ENCODE assay signal across 8 mouse cellular contexts in genomic region chr5:137656977-137657376, GRCm38 (mm10). TPM values are rescaled to one million over a fixed set of nuclear protein-coding genes. Genes with fewer than 3 reads are reported as not detected.
DNase-seq lines count a peak whose midpoint lies in the region; ATAC-seq and TF ChIP-seq lines count a peak whose summit lies in the region.

No protein-coding gene starts in this region.

- DNase-seq in adrenal gland, postnatal 36 days = peak; percentile 72 to 83
- DNase-seq in heart, postnatal 10 days = peak; percentile 85 to 90
- peak; percentile 75 to 83 for DNase-seq in kidney, postnatal 4 days
- DNase-seq in thymus, postnatal 4 days = peak; percentile 70

- H3K4me1 ChIP-seq in E14TG2a.4 (replicated peaks; ENCODE audit: low read depth, low read length) = peaks cover 54% of the 10 kb centered on the region
- peaks cover 8% of the 10 kb centered on the region for H3K4me1 ChIP-seq in embryonic fibroblast, embryonic 13.5 days (ENCODE audit: control insufficient read depth, insufficient read depth, low read length)
- H3K4me1 ChIP-seq in liver, embryonic 15.5 days (replicated peaks) = no peaks in the 10 kb centered on the region
- H3K4me1 ChIP-seq in neural tube, embryonic 14.5 days (ENCODE audit: control insufficient read depth, insufficient read depth, low read length) = no peaks in the 10 kb centered on the region

- TF ChIP-seq CTCF in E14TG2a.4 (conservative IDR thresholded peaks at IDR 0.05; ENCODE audit: low read length) = peak; percentile 53
- peak; percentile 47; the same call in 1 of the 2 replicates for TF ChIP-seq CTCF in embryonic fibroblast, embryonic 13.5 days (IDR thresholded peaks at IDR 0.05; ENCODE audit: borderline replicate concordance, insufficient read depth, low read length)

- H3K27ac ChIP-seq in embryonic fibroblast, embryonic 13.5 days (ENCODE audit: insufficient read depth, low read length) = no peak overlapping the region
- H3K27ac ChIP-seq in liver, embryonic 15.5 days (replicated peaks) = peak overlapping the region; percentile 8
- no peak overlapping the region for H3K27ac ChIP-seq in neural tube, embryonic 14.5 days (ENCODE audit: low read depth, low read length)

- H3K27me3 ChIP-seq in E14TG2a.4 (ENCODE audit: insufficient read depth, low read length) = no peaks in the 10 kb centered on the region
- no peaks in the 10 kb centered on the region for H3K27me3 ChIP-seq in liver, embryonic 15.5 days
- no peaks in the 10 kb centered on the region for H3K27me3 ChIP-seq in neural tube, embryonic 14.5 days (ENCODE audit: control insufficient read depth, insufficient read depth, low read length)

- intact Hi-C loops in heart, postnatal 10 days (cut with DNase I) = loop anchor here (1.0 kb wide), 2 partner anchors 84 to 100 kb away; partner anchors contain the start of gene Nyap1

- no peak for TF ChIP-seq POLR2A in embryonic fibroblast, embryonic 13.5 days (IDR thresholded peaks at IDR 0.05; ENCODE audit: low read depth, low read length)

- no peak overlapping the region for H3K4me3 ChIP-seq in E14TG2a.4 (replicated peaks; ENCODE audit: low read length)
- H3K4me3 ChIP-seq in embryonic fibroblast, embryonic 13.5 days (ENCODE audit: insufficient read depth, low read length) = no peak overlapping the region
- H3K4me3 ChIP-seq in liver, embryonic 15.5 days (replicated peaks) = no peak overlapping the region
- H3K4me3 ChIP-seq in neural tube, embryonic 14.5 days (ENCODE audit: low read depth, low read length) = no peak overlapping the region

- H3K36me3 ChIP-seq in E14TG2a.4 (ENCODE audit: insufficient read depth, low read length) = peaks cover 78% of the 10 kb centered on the region
- H3K36me3 ChIP-seq in liver, embryonic 15.5 days (replicated peaks) = peaks cover 99% of the 10 kb centered on the region
- H3K36me3 ChIP-seq in neural tube, embryonic 14.5 days (ENCODE audit: control insufficient read depth, insufficient read depth, low read length) = peaks cover 17% of the 10 kb centered on the region

- H3K9ac ChIP-seq in liver, embryonic 15.5 days = no peak overlapping the region
- H3K9ac ChIP-seq in neural tube, embryonic 14.5 days (replicated peaks; ENCODE audit: low read depth, low read length) = no peak overlapping the region

- 50% methylated on average over 6 of the region's 6 CpGs for WGBS in liver, embryonic 15.5 days (ENCODE audit: insufficient replicate concordance)
- 35% methylated on average over 6 of the region's 6 CpGs for WGBS in neural tube, embryonic 14.5 days

- ATAC-seq in liver, embryonic 15.5 days (ENCODE audit: insufficient read depth) = no peak
- ATAC-seq in neural tube, embryonic 14.5 days (ENCODE audit: low read depth) = peak; percentile 73; the same call in 1 of the 2 replicates

- no peaks in the 10 kb centered on the region for H3K9me3 ChIP-seq in E14TG2a.4 (ENCODE audit: low read length)
- no peaks in the 10 kb centered on the region for H3K9me3 ChIP-seq in liver, embryonic 15.5 days (replicated peaks)
- H3K9me3 ChIP-seq in neural tube, embryonic 14.5 days (ENCODE audit: control insufficient read depth, low read length) = no peaks in the 10 kb centered on the region

- H3K4me2 ChIP-seq in liver, embryonic 15.5 days = no peak overlapping the region
- H3K4me2 ChIP-seq in neural tube, embryonic 14.5 days (ENCODE audit: low read depth, low read length) = no peak overlapping the region

RNA-seq across cellular contexts. Expression of gene Irs3, which starts 11.5 kb away (rescaled TPM):
- 1 to 10 TPM; 4.8 to 6.2 TPM for total RNA-seq in adrenal gland, postnatal 36 days (2021)
- 0.22 and 0.37 TPM in 2 replicates for polyA plus RNA-seq in embryonic fibroblast, embryonic 13.5 days (2011; ENCODE audit: insufficient read length, low read depth, missing spikeins)
- total RNA-seq in heart, postnatal 10 days (2021) = under 1 TPM; 0.24 to 0.35 TPM
- 0.07 TPM in 1 of 2 replicates, not detected in the other for polyA plus RNA-seq in liver, embryonic 15.5 days (2015; fragmentation: Nextera tagmentation; extraction: Ambion mirVana)
- 0.31 TPM in 1 of 2 replicates, not detected in the other for polyA plus RNA-seq in neural tube, embryonic 14.5 days (2014; fragmentation: Nextera tagmentation; extraction: Ambion mirVana)

RNA-seq across cellular contexts. Expression of gene Sap25, which starts 15.8 kb away (rescaled TPM):
- total RNA-seq in adrenal gland, postnatal 36 days (2021) = 1 to 10 TPM; 1.9 to 7.8 TPM
- polyA plus RNA-seq in embryonic fibroblast, embryonic 13.5 days (2011; ENCODE audit: insufficient read length, low read depth, missing spikeins) = 2.5 and 3.4 TPM in 2 replicates
- total RNA-seq in heart, postnatal 10 days (2021) = 1 to 10 TPM; 3.2 to 3.9 TPM
- 3.6 and 4.6 TPM in 2 replicates for polyA plus RNA-seq in liver, embryonic 15.5 days (2015; fragmentation: Nextera tagmentation; extraction: Ambion mirVana)
- 5.7 and 5.9 TPM in 2 replicates for polyA plus RNA-seq in neural tube, embryonic 14.5 days (2014; fragmentation: Nextera tagmentation; extraction: Ambion mirVana)

RNA-seq across cellular contexts. Expression of gene Agfg2, which starts 27.5 kb away (rescaled TPM):
- 10 to 100 TPM; 30.4 to 30.6 TPM for total RNA-seq in adrenal gland, postnatal 36 days (2021)
- 15.1 and 22.0 TPM in 2 replicates for polyA plus RNA-seq in embryonic fibroblast, embryonic 13.5 days (2011; ENCODE audit: insufficient read length, low read depth, missing spikeins)
- total RNA-seq in heart, postnatal 10 days (2021) = 10 to 100 TPM; 11.8 to 14.0 TPM
- 35.3 and 35.6 TPM in 2 replicates for polyA plus RNA-seq in liver, embryonic 15.5 days (2015; fragmentation: Nextera tagmentation; extraction: Ambion mirVana)
- polyA plus RNA-seq in neural tube, embryonic 14.5 days (2014; fragmentation: Nextera tagmentation; extraction: Ambion mirVana) = 11.3 and 12.9 TPM in 2 replicates

RNA-seq across cellular contexts. Expression of gene Gm20605, which starts 28.0 kb away (rescaled TPM):
- 1 to 10 TPM; 7.9 to 9.6 TPM for total RNA-seq in adrenal gland, postnatal 36 days (2021)
- 3.0 and 3.5 TPM in 2 replicates for polyA plus RNA-seq in embryonic fibroblast, embryonic 13.5 days (2011; ENCODE audit: insufficient read length, low read depth, missing spikeins)
- 1 to 10 TPM; 5.0 to 5.9 TPM for total RNA-seq in heart, postnatal 10 days (2021)
- 6.0 and 7.8 TPM in 2 replicates for polyA plus RNA-seq in liver, embryonic 15.5 days (2015; fragmentation: Nextera tagmentation; extraction: Ambion mirVana)
- 6.5 and 7.9 TPM in 2 replicates for polyA plus RNA-seq in neural tube, embryonic 14.5 days (2014; fragmentation: Nextera tagmentation; extraction: Ambion mirVana)

RNA-seq across cellular contexts. Expression of gene Lrch4, which starts 28.1 kb away (rescaled TPM):
- total RNA-seq in adrenal gland, postnatal 36 days (2021) = 10 to 100 TPM; 23.5 to 36.1 TPM
- 17.5 and 29.1 TPM in 2 replicates for polyA plus RNA-seq in embryonic fibroblast, embryonic 13.5 days (2011; ENCODE audit: insufficient read length, low read depth, missing spikeins)
- total RNA-seq in heart, postnatal 10 days (2021) = 10 to 100 TPM; 20.2 to 21.7 TPM
- polyA plus RNA-seq in liver, embryonic 15.5 days (2015; fragmentation: Nextera tagmentation; extraction: Ambion mirVana) = 25.7 and 26.4 TPM in 2 replicates
- 16.0 and 18.4 TPM in 2 replicates for polyA plus RNA-seq in neural tube, embryonic 14.5 days (2014; fragmentation: Nextera tagmentation; extraction: Ambion mirVana)
